Mouse (Mus musculus) mesoderm, embryonic 11.5 days (tissue): ENCODE results near the gene Mfrp.

ENCODE experiments used
- DNase-seq: peaks from one replicate; pipeline ENCODE4 v3.0.0-alpha.2; 2012; ENCODE audit warnings: low read depth, low spot score

The Mfrp gene

DNA sequence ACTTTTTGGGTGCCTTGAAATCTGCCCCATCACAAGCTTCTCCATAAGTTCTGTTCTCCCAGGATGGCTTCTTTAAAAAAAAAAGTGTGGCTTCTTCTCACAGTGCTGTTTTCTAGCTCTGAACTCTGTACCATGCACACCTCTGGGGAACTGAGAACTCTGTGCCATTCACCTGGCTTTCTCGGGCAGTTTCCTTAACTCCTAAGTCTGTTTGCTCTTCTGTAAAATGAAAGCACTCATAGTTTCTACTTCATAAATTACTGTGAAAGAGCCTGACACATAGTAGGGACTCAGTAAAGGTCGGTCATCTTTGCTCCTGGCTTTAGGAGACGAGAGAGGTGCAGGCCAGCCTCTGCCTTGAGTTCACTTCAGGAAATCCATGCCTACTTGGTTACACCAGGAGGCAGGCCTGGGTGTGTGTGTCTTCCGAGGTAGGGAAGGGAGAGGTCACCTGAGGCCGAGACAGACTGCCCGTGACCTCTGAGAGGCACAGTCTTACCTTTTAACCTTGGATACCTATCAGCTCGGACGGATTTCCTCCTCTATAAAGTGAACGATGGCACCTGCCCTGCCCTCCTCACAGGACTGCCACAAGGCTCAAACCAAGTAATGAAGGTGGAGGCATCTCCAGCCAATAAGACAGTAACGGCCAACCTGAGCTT lies 23.3 kb upstream of the Mfrp start:
- DNase-seq: no peak

GRCm38 (mm10) chr9:44078955-44079756 lies 22.4 kb upstream of the Mfrp start:
- DNase-seq: no peak

DNA sequence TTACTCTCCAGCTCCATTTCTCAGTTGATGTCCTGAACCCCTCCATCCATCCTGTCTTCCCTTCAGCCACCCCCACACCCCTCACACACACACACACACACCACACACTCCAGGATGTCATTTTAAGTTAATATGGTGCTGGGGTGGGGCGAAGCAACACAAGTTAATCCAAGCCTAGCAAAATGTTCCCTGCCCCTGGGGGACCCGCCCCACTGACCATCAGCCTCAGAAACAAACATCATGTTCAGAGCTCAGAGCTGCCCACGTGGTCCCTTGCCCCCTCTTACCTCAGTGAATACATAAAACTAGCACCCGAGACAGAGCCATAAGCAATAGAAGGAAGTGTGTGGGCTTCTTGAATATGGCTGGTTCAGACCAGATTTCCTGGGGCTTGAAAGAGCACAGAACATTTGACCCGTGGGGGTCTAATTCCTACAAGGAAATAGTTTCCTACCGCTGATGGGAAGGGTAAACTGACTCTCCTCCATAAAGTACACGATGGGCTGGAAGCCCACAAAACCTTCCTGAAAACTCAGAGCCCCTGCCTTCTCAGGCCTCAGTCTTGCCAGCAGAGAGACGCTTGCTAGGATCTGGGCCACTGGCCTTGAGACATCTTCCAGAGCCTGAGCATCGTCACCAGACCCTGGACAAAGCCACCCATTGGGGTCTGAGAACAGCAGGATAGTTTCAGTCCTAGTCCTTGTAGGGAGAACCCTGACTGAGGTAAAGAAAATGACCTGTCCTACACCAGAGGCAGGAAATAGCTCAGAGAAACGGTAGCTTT lies 21.3 kb upstream of the Mfrp start:
- no peak for DNase-seq

- DNase-seq: no peak
Measured at GRCm38 (mm10) chr9:44080953-44081352, 20.6 kb upstream of the Mfrp start.

GRCm38 (mm10) chr9:44081581-44081980 lies 19.9 kb upstream of the Mfrp start:
- no peak for DNase-seq

- DNase-seq: no peak
Measured at GRCm38 (mm10) chr9:44082266-44082665, 19.3 kb upstream of the Mfrp start.

- no peak for DNase-seq
Measured at GRCm38 (mm10) chr9:44083392-44084121, 18.0 kb upstream of the Mfrp start.

DNA sequence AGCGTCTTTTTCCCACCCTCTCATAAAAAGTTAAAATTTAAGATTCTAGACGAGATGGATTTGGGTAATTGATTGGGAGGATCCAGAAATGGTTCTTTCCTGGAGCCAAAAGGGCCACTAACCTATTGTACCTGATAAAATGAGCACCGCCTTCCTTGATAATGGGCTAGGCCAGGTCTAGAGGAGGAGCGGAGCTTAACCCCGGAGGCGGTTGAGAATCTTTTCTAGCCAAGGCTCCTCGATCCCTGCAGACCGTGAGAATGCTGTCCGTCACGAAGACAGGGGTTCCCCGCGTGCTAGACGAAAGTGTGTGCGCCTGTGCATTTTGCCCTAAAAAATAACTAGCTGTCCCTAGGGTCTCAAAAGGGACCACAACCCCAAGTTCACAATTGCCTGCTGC lies 17.3 kb upstream of the Mfrp start:
- DNase-seq: no peak

DNA sequence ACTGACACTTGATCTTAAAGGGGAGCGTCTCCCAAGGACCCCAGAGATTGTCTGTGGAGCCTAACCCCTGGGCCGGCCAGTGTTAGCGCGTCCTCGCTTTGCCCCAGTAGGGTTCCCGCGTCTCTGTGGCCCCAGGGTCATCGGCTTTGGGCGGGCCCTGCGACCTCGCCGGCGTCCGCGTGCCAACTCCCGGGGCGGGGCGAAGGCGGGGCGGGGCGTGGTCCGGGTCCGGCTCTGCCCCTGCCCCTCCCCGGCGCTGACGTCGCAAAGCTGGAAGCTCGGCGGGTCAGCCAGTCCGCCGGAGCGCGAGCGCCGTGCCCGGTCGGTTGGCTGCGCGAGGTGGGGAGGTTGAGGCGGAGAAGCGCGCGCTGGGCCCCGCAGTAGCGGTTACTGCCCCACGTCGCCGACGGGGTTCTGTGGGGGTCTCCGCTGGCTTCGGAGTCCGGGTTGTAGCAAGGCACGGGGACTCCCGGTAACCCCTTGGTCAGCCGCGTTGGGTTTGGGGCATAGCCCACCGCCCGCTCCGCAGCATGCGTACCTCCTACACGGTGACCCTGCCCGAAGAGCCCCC lies 16.8 kb upstream of the Mfrp start:
- DNase-seq: peak; percentile 81

- no peak for DNase-seq
Measured at GRCm38 (mm10) chr9:44085276-44085675, 16.3 kb upstream of the Mfrp start.

DNA sequence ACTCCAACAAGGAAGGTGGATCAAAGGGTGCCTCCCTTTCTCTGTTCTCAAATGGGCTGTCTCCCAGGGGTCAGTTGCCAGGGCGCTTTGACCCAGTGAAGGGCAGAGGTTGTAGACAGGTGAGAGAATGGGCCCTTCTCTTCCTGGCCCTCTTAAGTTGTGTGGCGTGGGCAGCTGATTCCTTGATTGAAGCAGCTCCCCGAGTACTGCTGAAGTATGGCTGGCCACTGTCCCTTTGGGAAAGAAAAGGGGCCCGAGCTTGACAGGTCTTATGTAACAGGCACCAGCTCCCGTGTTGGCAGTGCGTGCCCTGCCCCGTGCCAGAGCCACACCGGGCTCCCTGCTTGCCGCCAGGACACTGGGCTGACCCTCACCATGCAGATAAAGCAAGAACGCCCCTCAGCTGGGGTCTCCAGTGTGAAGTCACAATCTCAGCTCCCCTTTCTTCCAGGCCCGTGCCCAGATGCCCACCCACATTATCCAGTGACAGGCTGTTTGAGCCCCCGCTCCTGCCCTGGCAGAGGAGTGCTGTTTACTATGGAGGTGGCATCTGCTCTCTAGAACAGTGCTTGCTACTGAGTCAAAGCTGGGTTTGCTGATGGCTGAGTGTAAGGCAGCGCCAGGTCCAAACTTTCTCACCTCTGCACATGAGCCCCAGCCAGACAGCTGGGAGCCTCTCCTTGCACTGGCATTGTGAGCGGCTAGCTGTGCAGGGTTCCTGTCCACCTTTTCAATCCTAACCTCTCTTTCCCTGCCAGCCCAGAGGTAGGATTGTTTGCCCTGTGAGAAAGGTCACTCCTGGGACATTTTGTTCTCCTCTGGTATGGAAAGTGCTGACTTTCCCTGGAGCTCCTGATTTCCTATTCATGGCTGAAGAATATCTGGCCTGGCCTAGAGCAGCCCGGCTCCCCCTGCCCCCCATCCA lies 15.5 kb upstream of the Mfrp start:
- DNase-seq: no peak

DNA sequence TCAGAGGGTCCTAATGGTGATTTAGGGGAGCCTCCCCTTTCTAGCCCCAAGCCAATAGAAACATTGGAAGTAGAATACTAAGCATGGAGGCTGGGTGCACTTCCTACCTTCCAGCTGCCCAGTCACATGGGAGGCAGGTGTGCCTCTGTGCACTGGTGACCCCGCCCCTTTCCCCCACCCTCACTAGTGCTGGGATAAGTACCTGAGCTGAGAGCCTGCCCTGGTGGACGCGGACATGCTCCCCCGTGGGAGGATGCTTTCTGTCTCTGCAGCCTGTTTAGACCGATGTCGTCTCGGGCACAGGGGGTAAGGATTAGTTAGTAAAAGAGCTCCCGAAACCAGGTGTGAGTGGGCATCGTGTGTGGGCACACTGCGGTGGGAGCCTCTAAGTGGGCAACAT lies 14.6 kb upstream of the Mfrp start:
- DNase-seq: no peak

GRCm38 (mm10) chr9:44087761-44088455 lies 13.6 kb upstream of the Mfrp start:
- DNase-seq: no peak

DNA sequence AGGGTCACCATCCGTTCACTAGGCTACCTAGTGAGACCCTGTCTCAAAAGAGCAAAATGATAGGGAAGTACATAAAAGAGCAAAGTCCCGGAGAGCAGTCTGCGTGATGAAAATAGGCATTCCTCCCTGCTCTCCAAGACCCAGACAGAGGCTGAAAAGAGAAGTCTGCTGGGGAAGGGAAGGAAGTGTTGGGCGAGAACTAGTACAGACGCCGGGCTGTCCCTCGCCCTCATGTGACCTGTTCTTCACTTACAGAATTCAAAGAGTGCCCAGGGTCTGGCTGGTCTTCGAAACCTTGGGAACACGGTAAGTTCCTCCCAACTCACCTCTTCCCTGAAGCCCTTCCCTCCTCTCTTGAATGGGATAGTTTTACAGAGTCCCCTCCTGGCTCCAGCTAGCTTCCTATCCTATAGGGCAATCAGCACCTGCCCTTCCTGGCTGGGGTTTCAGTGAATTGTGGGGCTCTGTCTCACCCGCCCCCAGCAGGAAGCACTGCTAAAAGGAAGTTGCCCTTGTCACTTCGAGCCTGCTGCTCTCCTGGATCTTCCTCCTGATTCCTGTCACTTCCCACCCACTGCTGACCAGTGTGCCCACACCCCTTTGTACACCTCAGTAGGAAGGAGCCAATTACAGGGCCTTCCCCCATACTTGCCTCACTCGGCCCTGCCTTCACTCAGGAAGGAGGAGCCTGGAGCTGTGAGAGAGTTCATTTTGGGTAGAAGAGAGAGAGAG lies 12.5 kb upstream of the Mfrp start:
- no peak for DNase-seq

DNA sequence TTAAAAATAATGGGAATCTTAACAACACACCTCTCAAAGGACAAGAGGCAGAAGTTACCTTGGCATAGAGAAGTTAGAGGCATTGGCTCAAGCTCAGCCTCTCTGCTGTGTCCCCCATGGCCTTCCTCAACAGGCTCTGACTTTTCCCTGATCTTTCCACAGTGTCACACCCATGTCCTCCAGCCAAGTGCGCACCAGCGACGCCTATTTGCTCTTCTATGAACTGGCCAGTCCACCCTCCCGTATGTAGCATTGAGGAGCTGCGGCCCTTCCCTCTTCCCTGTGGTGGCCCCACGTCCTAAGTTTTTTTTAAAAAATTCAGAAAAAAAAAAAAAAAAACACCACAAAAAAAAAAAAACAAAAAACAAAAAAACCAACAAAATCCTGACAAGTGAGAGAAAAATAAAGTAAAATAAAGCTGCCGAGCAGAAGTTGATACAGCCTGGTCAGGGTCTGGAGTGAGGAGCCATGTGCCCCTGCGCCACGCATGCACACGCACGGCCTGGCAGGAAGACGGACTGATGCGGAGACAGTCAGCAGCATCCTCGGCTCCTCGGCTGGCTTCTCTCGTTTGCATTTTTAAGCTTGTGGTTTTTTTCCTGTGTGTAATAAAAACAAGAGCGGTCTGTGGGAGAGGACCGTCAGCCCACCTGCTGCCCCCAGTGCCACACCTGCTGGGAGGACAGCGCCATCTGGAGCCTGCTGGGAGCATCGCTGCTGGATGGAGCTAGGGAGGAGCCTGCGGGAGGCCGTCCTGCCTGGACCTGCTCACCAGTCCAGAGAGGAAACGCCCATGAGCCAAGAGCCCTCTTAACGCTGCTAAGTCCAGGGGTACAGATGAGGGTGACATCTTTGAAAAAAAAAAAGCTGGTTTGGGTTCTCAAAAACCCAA lies 7.7 kb upstream of the Mfrp start:
- peak; percentile 69 for DNase-seq

DNA sequence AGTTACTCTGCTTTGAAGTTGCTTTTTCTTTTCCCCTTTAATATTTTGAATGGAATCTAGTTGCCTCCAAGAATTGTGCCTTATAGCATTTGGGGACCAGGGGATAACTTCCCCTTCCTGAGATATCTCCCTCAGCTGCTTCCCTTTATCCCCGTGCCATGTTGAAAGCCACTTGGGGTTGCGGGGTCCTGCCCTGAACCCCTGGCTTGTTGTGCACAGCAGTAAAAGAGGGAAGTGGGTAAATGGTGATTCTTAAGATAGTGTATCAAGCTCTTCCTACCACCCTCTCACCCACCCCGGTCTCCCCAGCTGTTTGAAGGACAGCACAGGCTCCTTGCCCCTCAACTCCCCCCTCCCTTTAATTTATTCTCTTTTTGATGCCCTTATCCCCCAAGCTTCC lies 6.8 kb upstream of the Mfrp start:
- no peak for DNase-seq

GRCm38 (mm10) chr9:44095781-44096180 lies 5.7 kb upstream of the Mfrp start:
- no peak for DNase-seq

DNA sequence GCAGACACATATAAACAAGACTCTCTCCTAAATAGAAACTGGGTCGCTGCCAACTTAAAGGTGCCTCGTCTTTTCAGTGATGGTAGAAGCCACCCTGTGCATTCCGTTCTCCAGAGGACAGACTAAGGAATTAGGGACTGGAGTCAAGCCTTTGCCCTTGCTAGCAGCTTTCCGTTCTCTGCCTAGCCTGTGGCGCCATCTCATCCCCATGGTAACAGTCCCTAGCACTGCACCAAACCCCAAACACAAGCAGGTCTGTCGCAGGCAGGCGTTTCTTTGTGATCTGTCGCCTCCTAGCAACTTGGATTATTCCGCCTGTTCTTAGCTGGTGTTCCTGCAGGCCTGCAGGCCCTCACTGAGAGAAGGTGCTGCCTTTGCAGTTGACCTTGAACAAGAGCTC lies 5.0 kb upstream of the Mfrp start:
- no peak for DNase-seq
